Mouse (Mus musculus): ENCODE measurements around the gene Rcc2. TPM values are rescaled to one million over a fixed set of nuclear protein-coding genes. Genes with fewer than 3 reads are reported as not detected.

Rcc2 gene
- total RNA-seq, 2 experiments from 2014 or later: 74.9 to 75.4 TPM

GRCm38 (mm10) chr4:140747978-140748377 is 47.6 kb downstream of the Rcc2 start:
- DNase-seq (ENCODE audit: low spot score in 2 of 2): no peak

DNA sequence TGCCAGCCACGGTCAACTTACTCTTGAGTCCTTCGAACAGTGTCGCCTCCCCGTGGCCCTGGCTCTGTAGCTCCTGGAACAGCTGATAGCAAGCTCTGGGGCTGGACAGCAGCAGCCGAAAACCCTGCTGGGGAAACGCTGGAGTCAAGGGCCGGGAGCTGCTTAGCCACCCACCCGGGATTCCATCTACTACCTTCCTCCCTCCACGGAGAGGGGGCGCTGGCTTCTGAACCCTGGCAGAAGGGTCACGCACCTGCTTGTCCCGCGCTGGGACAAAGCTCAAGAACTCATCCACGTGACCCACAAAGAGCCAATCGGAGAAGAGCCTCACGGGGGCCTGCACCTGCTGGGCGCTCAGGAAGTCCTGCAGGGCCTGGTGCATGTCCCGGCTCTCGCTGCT is 50.0 kb downstream of the Rcc2 start:
- no peak for DNase-seq (ENCODE audit: low spot score in 2 of 2)

DNA sequence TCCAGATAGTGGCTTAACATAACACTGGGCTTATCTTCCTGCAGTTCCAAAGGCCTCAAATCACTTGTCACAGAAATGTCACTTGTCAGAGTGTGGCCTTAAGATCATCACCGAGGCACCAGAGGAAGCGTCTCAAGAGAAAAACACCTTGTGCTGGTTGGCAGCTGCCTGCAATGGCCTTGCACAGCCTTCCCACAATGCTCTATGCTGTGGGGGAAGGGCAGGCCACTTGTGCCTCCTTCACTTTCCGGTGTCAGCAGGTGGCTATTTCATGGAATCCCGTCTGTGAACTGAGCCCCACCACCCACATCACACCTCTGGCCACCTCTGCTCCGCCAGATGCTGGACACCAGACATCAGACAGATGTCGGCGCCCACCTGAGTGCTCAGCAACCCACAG is 53.0 kb downstream of the Rcc2 start:
- no peak for DNase-seq (ENCODE audit: low spot score in 2 of 2)

DNA sequence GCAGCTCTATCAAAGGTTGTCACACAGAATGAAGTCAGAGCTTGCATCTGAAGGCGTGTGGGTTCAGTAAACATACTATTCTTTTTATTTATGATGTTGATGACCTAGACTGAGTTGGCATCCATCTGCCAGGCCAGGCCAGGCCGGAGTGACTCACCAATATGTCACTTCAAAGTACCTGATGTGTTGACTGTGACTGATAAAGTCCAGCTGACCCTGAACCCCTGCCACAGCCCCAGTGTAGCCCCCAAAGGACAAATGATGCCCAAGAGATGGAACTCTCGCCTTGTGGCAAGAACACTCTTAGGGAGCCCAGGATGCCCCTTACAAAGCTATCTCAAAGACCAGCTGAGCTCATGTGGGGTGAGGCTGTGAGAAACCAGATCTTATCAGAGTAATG is 55.5 kb downstream of the Rcc2 start:
- DNase-seq (ENCODE audit: low spot score in 2 of 2): no peak

GRCm38 (mm10) chr4:140761601-140762000 is 61.3 kb downstream of the Rcc2 start:
- DNase-seq (ENCODE audit: low spot score in 2 of 2): no peak

DNA sequence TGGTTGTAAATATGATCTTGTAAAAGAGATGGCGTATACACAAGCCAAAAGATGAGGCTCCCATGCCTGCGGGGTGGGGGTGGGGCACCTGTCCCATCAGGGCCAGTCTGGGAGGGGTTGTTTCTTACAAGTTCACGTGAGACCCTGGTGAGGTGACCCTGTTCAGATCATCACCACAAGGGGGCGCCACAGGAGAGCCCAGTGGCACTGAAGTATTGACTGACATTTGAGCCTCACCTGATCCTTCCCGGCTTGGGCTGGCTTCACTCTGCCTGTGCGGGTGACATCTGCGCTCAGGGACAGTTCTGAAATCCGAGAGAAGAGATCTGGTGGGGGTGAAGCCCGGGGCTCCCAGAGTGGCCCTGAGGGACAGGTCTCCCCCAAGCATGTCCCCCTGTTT is 62.8 kb downstream of the Rcc2 start:
- no peak for DNase-seq (ENCODE audit: low spot score in 2 of 2)

DNA sequence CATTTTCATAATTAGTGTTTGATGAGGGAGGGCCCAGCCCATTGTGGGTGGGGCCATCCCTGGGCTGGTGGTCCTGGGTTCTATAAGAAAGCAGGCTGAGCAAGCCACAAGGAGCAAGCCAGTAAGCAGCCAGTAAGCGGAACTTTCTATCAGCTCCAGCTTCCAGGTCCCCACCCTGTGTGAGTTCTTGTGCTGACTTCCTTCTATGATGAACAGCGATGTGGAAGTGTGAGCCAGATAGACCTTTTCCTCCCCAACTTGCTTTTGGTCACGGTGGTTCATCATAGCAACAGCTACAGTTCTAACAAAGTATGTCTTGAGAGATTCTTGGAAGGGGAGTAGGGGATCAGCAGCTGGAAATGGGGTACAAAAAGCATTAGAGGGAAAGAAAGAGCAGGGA is 65.6 kb downstream of the Rcc2 start:
- no peak for DNase-seq (ENCODE audit: low spot score in 2 of 2)

DNA sequence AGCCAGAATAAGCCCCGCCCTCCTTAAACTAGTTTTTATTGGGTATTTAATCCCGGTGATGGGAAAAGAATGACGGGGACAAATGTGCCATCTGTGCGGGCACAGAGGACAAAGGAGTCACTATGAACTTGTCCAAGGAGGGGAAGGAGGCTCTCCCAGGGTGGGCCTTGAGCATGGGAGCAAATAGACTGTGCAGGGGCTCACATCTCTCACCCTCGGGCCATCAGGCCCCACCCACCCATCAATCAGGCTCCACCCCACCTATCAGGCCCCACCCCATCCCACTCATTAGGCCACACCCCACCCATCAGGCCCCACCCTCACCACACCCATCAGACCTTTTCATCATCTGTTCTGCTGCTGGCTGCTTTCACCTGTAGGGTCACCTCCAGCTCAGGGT is 68.6 kb downstream of the Rcc2 start:
- no peak for DNase-seq (ENCODE audit: low spot score in 2 of 2)

DNA sequence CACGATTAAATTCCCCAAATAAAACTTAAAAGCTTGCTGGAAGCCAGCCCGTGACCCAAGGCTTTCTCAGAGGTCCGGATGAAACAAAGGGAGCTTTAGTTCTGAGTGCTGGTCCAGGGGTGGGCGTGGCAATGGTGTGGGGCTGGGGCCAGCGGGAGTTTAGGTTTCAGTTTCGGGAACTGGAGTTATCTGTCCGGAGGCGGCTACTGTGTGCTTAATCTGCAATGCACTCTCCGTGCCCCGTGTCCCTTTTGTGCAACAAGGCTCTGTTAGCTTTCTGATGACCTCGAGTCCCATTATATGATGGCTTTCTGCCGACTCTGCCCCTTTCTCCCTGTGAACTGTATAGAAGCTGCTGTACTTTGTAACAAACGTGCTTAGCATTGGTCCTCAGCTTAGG is 70.1 kb downstream of the Rcc2 start:
- DNase-seq (ENCODE audit: low spot score in 2 of 2): no peak

- DNase-seq (ENCODE audit: low spot score in 2 of 2): no peak
Observed at GRCm38 (mm10) chr4:140771091-140771490, 70.8 kb downstream of the Rcc2 start.

Small RNA genes lying within 50 kb of the gene (microRNA-seq; reads per million reads assigned to microRNA genes)
- gene Gm23045 (0 reads per million in 2 experiments), gene Gm25951 (0 reads per million in 2 experiments)

Other genes with a start within 250 kb of the Rcc2 start
- 10 to 100 TPM; 48.8 to 50.8 TPM for gene Arhgef10l, start 34.5 kb upstream of the Rcc2 start, total RNA-seq (2021)
- gene Padi6, start 42.1 kb downstream of the Rcc2 start, total RNA-seq (2021): under 1 TPM in 1 of 2 experiments, not detected in 1; 0.17 TPM
- not detected for gene Padi4, start 73.7 kb downstream of the Rcc2 start, total RNA-seq (2021)
- not detected for gene Padi3, start 110.1 kb downstream of the Rcc2 start, total RNA-seq (2021)
- gene Padi1, start 145.2 kb downstream of the Rcc2 start, total RNA-seq (2021): not detected
- 10 to 100 TPM; 12.0 to 16.8 TPM for gene Padi2, start 205.8 kb downstream of the Rcc2 start, total RNA-seq (2021)

All from layer of hippocampus, postnatal 14 days (tissue).